Mouse (Mus musculus) kidney, adult 8-10 months (tissue): ENCODE results near the gene Cd8a.
A peak's percentile ranks its signal among the peaks of the same experiment; 100 is the strongest.

Source experiments
- DNase-seq, 2 experiments: peaks; one replicate each; pipeline ENCODE4 v3.0.0; 2022

Gene Cd8a

DNA sequence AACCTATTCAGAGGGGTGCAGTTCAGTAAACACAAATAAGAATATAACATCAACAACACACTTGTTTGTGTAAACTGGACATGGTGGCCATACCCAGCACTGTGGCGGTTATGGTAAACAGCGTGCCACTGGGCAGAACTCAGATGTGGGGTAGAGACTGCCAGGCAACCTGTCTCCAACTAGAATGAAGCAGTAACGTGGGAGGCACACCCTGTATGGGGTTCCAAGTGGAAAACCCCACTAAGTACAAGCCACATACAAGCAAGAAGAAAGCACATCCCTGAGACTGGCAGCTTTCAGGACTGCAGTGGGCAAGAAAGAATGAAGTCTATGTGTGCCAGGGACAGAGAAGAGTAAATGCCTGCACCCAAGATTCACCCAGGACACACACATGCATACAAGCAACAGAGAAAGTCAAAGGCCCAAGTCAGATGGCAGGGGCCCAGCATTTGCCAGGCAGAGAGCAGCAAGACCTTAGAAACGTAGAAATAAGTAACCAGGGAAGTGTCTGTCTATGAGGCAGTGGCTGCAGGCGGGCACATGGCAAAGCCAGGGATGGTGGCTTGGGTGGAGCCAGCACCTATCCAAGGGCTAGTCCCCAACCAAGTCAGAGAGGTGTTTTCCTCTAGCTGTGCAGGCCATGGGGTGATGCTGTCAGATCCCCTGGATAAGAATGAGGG is 1.0 kb upstream of the Cd8a start:
- peak in 1 of 2 experiments; percentile 11 for DNase-seq

DNA sequence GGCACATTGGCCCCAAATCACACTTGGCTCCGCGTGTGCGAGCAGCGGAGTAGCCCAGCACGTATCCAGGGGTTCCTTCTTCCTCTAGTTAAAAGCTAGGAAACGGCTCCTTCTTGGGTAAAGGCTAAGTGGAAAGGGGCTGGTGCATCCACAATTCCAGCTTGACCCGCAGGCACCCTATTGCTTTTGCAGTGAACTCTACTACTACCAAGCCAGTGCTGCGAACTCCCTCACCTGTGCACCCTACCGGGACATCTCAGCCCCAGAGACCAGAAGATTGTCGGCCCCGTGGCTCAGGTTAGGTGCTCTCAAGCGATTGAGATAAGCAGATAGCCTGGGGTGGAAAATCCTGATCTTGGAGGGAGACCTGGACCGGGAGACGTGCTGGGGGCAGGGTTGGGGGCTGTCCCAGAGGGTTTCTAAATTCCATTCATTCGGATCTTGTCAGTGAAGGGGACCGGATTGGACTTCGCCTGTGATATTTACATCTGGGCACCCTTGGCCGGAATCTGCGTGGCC is 1.1 kb downstream of the Cd8a start:
- DNase-seq = no peak

DNA sequence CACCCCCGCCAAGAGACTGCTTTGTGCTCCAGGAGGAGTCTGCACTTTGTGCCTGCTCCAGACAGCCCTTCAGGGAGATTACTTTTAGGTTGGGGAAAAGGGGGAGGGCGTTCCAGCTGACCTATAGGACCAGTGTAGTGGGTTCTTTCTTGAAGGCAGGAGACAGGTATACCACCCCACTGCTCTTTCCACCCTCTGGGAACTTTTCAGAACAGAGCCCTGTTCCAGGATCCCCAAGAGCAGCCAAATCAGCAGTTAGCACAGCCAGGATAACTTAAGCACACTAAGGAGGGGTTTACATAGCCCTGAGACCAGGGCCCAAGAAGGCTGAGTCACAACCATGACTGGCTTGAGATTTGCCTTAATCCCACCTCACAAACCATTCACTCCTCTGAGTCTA is 1.7 kb downstream of the Cd8a start:
- DNase-seq = no peak

DNA sequence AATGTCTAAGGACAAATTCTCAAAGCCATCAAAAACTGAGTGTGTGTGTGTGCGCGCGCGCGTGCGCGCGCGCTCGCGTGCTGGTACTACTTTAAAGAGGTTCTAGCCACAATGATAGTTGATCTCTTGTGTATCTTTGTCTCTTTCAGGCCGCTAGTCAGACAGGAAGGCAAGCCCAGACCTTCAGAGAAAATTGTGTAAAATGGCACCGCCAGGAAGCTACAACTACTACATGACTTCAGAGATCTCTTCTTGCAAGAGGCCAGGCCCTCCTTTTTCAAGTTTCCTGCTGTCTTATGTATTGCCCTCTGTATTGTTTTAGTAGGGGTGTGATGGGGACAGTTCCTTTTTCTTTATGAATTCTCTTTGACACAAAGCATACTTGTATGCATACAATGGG is 3.5 kb downstream of the Cd8a start:
- no peak for DNase-seq

DNA sequence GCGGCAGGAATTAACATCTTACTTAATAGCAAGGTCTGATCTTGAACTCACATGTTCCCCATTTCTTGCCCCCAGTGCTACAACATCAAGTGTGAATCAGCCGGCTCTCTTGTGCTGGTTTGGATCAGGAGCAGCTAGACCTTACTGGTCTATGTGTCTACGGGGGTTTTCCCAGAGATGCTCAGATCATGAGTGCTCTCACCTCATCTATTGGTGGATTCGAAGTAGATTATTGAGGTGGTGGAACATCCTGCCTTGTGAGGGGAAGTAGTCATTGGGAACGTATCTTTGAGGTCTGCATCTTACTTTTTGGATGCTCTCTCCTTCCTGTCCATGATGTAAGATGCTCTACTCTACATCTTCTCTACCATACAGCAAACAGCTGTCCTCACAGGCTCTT is 8.4 kb downstream of the Cd8a start:
- no peak for DNase-seq

DNA sequence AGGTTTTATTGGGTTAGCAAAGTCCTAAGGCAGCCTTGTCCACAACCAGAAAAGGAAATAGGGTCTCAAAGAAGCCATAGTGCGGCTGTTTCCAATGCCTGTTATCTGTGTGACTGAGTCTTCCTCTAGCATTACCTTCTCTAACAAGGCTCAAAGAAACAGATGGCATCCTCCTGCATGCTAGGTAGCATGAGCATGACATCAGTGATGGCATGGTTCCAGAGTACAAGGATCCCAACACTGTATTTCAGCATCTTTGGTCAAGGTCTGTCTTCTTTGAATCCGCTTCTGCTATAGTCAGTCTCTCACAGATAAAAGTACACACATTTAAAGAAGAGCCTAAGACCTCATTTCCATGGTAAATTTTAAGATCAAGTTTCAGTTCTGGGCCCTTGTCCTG is 17.3 kb downstream of the Cd8a start:
- no peak for DNase-seq

DNA sequence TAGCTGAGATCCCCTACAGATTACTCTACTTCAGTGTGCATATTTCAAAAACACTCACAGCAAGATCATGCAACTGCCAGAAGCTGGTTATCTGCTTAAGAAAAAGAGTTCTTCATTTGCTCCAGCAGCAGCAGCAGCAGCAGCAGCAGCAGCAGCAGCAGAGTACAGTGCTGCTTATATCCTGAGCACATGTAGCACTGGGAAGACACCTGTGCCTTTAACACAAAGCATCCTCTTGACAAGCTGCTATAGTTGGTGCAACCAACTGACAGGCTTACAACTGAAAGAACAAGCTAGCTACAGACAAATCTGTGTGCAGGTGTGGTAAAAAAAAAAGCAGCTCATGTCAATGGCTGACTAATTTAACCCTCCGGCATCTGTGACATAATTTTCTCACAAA is 22.8 kb downstream of the Cd8a start:
- DNase-seq = no peak

DNA sequence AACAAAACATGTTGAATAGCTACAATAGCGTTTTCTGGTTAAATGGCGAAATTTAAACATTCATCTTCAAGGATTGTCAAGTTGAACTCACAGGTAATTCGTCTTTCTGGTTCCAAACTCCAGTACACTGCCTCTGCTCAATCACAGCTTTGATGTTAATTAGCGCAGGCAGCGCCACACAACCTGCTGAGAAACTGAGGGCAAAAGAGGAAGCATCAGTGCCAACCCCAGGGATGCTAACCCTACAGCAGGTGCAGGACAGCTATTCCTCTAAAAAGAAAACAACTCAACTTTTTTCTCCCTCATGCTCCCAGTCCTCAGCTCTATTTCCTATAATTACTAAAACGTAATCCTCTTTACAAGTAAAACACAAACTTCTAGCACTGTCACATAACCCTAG is 23.5 kb downstream of the Cd8a start:
- no peak for DNase-seq

DNA sequence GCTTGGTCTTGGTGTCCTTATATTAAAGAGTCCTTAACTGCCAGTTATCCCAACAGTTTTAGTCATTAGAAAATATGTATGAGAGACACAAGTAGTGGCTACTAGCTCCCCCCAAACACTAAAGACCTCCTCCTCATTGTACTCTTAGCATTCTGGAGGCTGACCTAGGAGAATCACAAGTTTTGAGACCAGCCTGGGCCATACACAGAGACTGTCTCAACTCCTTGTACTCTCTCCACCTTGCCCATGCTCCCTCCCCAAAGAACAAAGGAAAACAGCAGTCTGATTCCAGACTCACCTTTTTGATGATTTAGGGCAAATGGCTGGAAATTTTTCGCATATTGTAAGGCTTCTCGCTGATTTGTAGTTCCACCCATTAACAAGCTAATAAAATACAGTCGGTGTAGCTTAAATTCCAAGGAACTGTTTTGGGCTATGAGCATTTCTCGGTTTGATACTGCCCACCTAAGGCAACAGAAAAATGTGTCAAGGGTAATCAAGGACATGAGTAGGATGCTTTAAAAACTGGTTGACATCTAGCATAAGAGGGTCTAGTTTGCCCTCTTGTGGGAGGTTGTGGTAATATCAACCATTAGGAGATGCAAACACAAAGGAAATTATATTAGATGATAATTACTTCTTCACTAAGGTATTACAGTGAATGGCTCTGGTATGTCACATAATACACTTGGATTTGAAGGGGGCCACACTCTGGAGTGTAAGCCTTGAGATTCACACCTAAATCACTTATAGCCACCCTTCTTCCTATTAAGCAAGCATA is 25.8 kb downstream of the Cd8a start:
- DNase-seq = peak in 1 of 2 experiments; percentile 10

DNA sequence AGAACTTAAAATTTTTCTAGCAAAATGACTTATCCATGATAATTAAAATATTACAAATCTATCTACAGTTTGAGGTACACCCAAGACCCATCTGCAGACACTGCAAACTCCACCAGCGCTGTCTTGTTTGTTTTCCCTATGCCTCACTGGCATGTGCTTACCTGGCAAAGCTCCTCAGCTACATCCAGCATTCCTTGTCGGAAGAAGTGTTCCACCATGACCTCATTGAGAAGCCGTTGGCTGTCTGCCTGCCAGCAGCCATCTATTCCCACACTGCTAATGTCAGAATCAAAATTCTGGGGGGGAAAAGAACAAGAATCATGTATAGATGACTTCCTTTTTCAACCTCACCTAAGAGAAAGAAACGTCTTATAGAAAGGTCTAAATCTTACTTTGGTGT is 41.4 kb downstream of the Cd8a start:
- DNase-seq = peak; percentile 44 to 52

DNA sequence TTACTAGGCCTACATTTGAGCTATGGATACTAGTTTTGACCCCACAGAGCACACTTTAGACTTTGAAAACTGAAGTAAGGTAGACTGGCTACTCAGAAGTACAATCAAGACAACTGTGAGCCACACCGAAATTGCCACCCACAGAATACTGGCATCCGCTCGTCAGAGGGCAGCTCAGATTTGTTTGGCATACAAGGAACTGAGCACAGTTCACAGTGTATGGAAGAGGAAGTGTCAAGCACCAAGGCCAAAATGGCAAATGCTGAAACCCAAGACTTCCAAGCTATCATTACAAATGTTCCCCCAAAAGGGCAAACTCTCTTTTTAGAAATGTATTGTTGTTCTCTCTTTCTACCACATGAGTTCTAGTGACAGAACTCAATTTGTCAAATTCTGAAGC is 42.2 kb downstream of the Cd8a start:
- DNase-seq = no peak

DNA sequence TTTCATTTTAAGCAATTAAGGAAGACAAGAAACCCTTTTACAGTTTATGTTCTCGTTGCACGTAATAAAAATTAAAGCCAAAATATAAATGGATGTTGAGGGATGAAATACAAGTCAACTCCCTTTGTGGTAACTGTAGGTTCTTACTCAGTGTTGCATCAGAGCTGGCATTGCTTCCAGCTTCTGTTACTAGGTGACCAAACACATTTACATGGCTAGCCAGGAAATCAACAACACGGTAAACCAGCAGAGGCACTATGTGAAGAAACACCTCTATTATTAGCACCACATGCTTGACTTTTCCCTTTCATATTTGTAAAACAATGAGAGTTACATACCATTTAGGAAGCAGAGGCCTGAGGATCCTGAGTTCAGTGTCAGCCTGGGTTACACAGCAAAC is 45.6 kb downstream of the Cd8a start:
- DNase-seq = no peak

DNA sequence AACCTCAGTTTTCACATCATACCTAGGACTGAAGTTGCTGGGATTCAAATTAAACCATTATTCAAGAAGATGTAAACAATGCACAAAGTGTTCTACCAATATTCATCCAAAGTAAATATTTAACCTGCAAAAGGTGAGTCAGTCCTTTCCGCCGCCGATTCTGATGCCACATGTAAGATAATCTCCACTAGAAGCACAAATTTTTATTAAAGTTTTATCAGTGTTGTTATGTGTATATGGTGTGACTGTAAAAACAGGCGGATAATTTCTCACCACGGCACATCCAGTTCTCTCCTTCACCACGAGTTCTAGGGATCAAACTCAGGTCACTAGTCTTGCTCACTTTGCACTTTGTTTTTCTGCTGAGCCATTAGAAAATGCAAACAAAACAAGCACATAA is 47.6 kb downstream of the Cd8a start:
- peak; percentile 16 to 26 for DNase-seq

DNA sequence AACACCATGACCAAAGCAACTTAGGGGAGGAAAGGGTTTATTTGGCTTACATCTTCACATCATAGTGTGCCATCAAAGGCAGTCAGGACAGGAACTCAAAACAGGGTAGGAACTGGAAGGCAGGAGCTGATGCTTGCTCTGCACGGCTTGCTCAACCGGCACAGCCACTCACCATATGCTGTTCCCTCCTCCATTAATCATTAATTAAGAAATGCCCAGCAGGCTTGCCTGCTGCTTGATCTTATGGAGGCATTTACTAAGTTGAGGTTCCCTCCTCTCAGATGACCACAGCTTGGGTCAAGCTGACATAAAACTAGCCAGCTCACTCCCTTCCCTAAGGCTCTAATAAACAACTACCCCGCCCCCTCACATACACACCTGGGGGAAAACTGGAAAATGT is 48.9 kb downstream of the Cd8a start:
- peak; percentile 26 to 61 for DNase-seq

DNA sequence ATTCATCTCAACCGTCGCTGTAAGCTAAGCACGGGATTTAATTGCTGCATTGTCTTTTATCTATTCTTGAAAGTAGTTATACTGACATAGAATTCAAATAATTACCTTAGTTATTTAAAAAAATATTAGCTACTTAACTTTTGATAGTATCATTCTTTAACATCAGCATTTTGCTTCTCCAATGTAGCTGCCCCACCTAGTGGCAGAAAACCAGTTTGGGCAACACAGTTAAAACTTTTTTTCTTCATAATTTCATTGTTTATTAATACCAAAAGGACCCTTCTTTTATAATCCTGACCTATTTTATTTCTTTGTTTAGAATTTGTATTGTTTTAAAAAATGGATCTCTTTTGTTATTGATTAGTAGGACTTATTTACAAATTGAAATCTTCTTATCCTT is 49.9 kb downstream of the Cd8a start:
- DNase-seq = peak in 1 of 2 experiments; percentile 30

DNA sequence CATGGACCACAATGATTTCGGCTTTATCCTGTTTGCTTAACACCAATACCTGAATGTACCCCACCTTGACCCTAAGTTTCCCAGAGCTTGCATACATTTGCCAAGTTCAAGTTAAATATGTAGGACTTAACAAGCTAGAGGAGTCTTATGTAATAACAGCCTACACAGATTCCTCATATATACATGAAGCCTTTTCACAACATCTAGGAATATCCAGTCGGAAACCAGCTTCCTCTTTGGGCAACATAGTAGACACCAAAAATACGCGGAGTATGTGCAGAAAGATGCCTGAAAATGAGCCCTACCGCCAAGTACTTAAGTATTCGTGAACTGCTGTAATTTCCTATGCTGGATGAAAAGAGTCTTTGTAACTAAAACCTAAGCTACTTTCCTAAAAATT is 52.5 kb downstream of the Cd8a start:
- DNase-seq = no peak

DNA sequence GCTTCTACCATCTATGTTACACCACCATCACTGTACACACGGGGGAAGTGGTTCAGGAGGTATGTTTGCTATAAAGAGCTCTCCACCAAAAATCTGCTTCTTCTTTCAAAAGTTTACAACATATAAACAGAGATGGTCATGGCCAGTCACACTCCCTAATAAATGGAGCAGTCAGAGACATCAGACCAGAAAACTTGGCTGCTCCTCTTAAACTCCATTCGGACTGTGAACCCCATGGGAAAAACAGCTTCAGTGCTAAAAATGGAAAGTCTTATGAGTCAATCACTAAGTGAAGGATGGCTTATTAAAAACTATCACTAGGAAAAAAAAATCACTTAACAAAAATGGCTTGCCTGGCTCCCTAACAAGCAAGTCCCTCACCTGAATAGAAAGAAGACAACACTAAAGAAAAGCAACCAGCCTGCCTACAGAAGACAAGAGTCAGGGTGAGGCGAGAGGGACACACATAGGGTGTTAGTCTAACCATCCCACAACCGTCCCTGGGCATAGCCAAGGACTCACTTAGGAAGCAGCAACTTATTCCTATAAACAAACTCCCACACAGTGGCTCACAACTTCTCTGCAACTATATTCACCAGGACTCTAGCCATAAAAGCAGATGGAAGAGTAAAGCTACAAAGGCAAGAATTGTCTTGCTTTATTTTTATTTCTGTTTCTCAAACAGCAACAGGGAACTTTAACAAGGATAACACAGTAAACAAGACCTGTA is 54.9 kb downstream of the Cd8a start:
- no peak for DNase-seq
